Mouse (Mus musculus) limb, embryonic 15.5 days (tissue): ENCODE data around the gene Nlk. TPM values are rescaled to one million over a fixed set of nuclear protein-coding genes. Genes with fewer than 3 reads are reported as not detected.

Experiments used
- ATAC-seq: fragments of 200-750 bp; cut with Nextera tagmentation; 2 replicates; pipeline ENCODE4 v1.8.0; 2017; ENCODE audit warnings: low read depth, moderate TSS enrichment; ENCODE audit not compliant: insufficient number of reproducible peaks, low FRiP score, low TSS enrichment
- H3K27ac ChIP-seq: fragments of 300-500 bp; sonication (generic); 2 replicates; pipeline ENCODE4 v1.5.1; 2015; ENCODE audit warnings: moderate library complexity, mild to moderate bottlenecking, inconsistent platforms
- H3K27me3 ChIP-seq: fragments of 300-500 bp; sonication (generic); 2 replicates; pipeline ENCODE4 v1.6.1; 2015; ENCODE audit warnings: inconsistent platforms
- H3K36me3 ChIP-seq: fragments of 300-500 bp; sonication (generic); 2 replicates; pipeline ENCODE4 v1.6.1; 2015; ENCODE audit warnings: inconsistent platforms
- H3K4me1 ChIP-seq: fragments of 300-500 bp; sonication (generic); 2 replicates; pipeline ENCODE4 v1.6.1; 2015; ENCODE audit warnings: inconsistent platforms
- H3K4me2 ChIP-seq: fragments of 300-500 bp; sonication (generic); 2 replicates; pipeline ENCODE4 v1.6.1; 2015; ENCODE audit warnings: mild to moderate bottlenecking, inconsistent platforms
- H3K4me3 ChIP-seq: fragments of 300-500 bp; sonication (generic); 2 replicates; pipeline ENCODE4 v1.5.1; 2015; ENCODE audit warnings: mild to moderate bottlenecking, inconsistent platforms
- H3K9ac ChIP-seq: fragments of 300-500 bp; sonication (generic); 2 replicates; pipeline ENCODE4 v1.6.1; 2015; ENCODE audit warnings: inconsistent platforms
- H3K9me3 ChIP-seq: fragments of 300-500 bp; sonication (generic); 2 replicates; pipeline ENCODE4 v1.6.1; 2016; ENCODE audit warnings: inconsistent platforms
- WGBS: fragments of 180-500 bp; shearing (Covaris S2); methylation state at CpG from one replicate; pipeline ENCODE4 v1.1.7; 2015; 5-methylcytosine and 5-hydroxymethylcytosine counted together
- polyA plus RNA-seq: library from polyadenylated mRNA; unstranded; fragments of >200 nt; fragmentation: Nextera tagmentation; extraction: Ambion mirVana; gene quantifications from 2 replicates; pipeline ENCODE4 v1.2.1, GENCODE M21; 2015

The Nlk gene
- polyA plus RNA-seq, 1 experiment from 2014 or later, result 9.5 TPM

DNA sequence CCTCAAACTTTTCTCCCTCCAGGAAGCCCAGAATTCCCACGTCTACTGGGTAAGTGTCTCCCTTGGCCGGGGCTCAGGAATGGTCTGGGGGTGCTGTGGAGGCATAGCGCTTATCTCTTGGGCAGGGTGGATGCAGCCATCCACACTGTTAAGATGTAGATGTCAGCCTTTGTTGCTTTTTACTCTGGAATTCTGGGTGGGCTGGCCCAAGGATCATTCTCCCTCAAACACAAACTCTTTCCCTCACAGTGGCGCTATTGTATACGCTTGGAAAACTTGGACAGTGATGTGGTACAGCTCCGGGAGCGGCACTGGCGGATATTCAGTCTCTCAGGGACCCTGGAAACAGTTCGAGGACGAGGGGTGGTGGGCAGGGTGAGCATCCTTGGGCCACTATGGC lies 178.2 kb downstream of the Nlk start:
- no peak overlapping the region for H3K9ac ChIP-seq
- H3K36me3 ChIP-seq, result peaks cover 95% of the 10 kb centered on the region
- no peak overlapping the region for H3K27ac ChIP-seq
- H3K4me3 ChIP-seq, result no peak overlapping the region
- no peak for ATAC-seq
- WGBS, result 94% methylated on average over 10 of the region's 10 CpGs
- no peak overlapping the region for H3K4me2 ChIP-seq
- no peaks in the 10 kb centered on the region for H3K9me3 ChIP-seq
- H3K27me3 ChIP-seq, result no peaks in the 10 kb centered on the region
- no peaks in the 10 kb centered on the region for H3K4me1 ChIP-seq

Other genes with a start within 250 kb of the Nlk start
- gene Slc46a1, start 231.7 kb downstream of the Nlk start, polyA plus RNA-seq, result 20.2 and 21.3 TPM in 2 replicates
- gene Sarm1, start 199.6 kb downstream of the Nlk start, polyA plus RNA-seq, result 1.3 and 1.7 TPM in 2 replicates
- gene Vtn, start 198.3 kb downstream of the Nlk start, polyA plus RNA-seq, result 1.7 and 2.7 TPM in 2 replicates
- gene Sebox, start 193.9 kb downstream of the Nlk start, polyA plus RNA-seq, result 0.22 TPM in 1 of 2 replicates, not detected in the other
- gene Tmem199, start 185.2 kb downstream of the Nlk start, polyA plus RNA-seq, result 39.7 and 41.9 TPM in 2 replicates
- 163 and 177 TPM in 2 replicates for gene Poldip2, start 185.2 kb downstream of the Nlk start, polyA plus RNA-seq
- 95.1 and 95.3 TPM in 2 replicates for gene Tnfaip1, start 161.0 kb downstream of the Nlk start, polyA plus RNA-seq
- 196 and 206 TPM in 2 replicates for gene Ift20, start 161.0 kb downstream of the Nlk start, polyA plus RNA-seq
- 89.3 and 92.7 TPM in 2 replicates for gene Tmem97, start 146.6 kb downstream of the Nlk start, polyA plus RNA-seq
- 36.2 and 40.3 TPM in 2 replicates for gene Ccnq, start 54.4 kb upstream of the Nlk start, polyA plus RNA-seq
- gene Lyrm9, start 129.2 kb upstream of the Nlk start, polyA plus RNA-seq, result 13.2 and 17.3 TPM in 2 replicates
- 1.9 TPM in 2 replicates for gene Nos2, start 223.4 kb upstream of the Nlk start, polyA plus RNA-seq